Mouse (Mus musculus) testis, adult 2 months (tissue): Measurements from ENCODE around the gene Rgs3.
A peak's percentile ranks its signal among the peaks of the same experiment; 100 is the strongest.

Experiments used
- CTCF ChIP-seq: fragments of 200-500 bp; IDR thresholded peaks from 2 replicates; pipeline ENCODE4 v1.5.1; 2012; ENCODE audit warnings: low read depth, mild to moderate bottlenecking, inconsistent platforms, low read length, moderate library complexity; ENCODE audit not compliant: control insufficient read depth, insufficient read depth, insufficient replicate concordance
- POLR2A ChIP-seq: fragments of 200-500 bp; IDR thresholded peaks from 2 replicates; pipeline ENCODE4 v1.6.1; 2012; ENCODE audit warnings: low read depth, mild to moderate bottlenecking, inconsistent platforms, low read length, moderate library complexity; ENCODE audit not compliant: control insufficient read depth

DNA sequence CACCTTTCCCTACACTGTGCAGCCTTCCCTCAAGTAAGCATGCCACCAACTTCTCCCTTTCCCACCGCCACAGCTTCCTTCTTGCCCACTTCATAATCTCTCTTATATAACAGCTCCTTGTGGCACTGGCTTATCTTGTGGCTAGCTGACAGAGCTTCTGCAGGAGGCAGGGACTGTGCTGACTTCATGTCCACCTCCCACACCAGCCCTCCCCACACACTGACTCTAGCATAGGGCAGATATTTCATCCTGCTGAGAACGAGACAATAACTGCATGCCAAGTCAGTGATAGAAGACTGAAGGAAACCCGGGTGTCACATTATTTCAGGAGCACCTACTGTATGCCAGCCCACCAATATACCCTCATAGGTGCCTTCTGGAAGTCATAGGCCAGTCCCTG, 44.2 kb upstream of the Rgs3 start:
- no peak for TF ChIP-seq CTCF
- peak; percentile 11; the same call in 1 of the 2 replicates for TF ChIP-seq POLR2A
